8 mouse cellular contexts compared by ENCODE assay signal in the genomic region with DNA sequence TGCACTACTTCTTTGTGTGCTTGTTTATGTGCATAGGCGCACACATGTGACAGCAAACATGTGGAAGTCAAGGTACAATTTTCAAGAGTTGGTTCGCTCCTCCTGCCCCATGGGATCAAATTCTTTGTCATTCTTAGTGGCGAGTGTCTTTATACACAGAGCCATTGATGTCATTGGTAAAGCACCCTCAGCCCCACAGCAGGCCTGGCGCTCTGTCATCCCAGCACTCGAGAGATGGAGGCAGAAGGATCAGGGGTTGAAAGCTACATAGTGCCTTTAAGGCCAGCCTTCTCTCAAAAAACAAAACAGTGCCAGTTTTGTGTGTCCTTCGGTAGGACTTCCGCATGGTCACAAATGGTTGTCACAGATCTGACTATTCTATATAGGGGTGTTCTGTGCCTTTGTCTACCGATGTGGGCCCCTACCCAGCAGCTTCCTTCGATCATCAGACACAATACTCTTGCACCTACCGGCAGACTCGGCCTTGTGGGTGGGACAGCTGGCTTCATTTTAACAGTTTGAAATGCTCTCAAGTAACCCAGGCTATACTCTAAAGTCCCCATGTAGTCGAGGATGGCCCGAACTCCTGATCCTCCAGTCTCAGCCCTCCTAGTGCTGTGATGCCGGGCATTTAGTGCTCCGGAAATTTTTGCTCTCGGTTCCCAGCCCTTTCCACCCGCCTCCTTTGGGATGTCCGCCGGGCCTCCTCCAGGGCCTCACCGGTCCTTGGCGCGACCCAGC. TPM values are rescaled to one million over a fixed set of nuclear protein-coding genes. Genes with fewer than 3 reads are reported as not detected.
DNase-seq lines count a peak whose midpoint lies in the region; ATAC-seq and TF ChIP-seq lines count a peak whose summit lies in the region.

No protein-coding gene starts in this region.

- H3K27me3 ChIP-seq in kidney, postnatal 0 days (ENCODE audit: insufficient read depth, low read length), result no peaks in the 10 kb centered on the region
- H3K27me3 ChIP-seq in hindbrain, embryonic 13.5 days, result no peaks in the 10 kb centered on the region
- H3K27me3 ChIP-seq in midbrain, embryonic 14.5 days (ENCODE audit: control insufficient read depth, insufficient read depth, low read length), result no peaks in the 10 kb centered on the region

- no peak for ATAC-seq in kidney, postnatal 0 days (replicated peaks; ENCODE audit: low FRiP score, low read depth)
- ATAC-seq in hindbrain, embryonic 13.5 days (ENCODE audit: low FRiP score), result peak; percentile 4
- ATAC-seq in midbrain, embryonic 14.5 days (ENCODE audit: low FRiP score, low TSS enrichment), result no peak

- peak overlapping the region; percentile 56 for H3K9ac ChIP-seq in kidney, postnatal 0 days (ENCODE audit: low read depth, low read length)
- peak overlapping the region; percentile 85 for H3K9ac ChIP-seq in hindbrain, embryonic 13.5 days
- peak overlapping the region; percentile 70 for H3K9ac ChIP-seq in midbrain, embryonic 14.5 days (replicated peaks; ENCODE audit: low read length)

- peaks cover 15% of the 10 kb centered on the region for H3K4me1 ChIP-seq in kidney, postnatal 0 days (replicated peaks; ENCODE audit: insufficient read depth, low read length)
- peaks cover 6% of the 10 kb centered on the region; the same call in 1 of the 2 replicates for H3K4me1 ChIP-seq in brown adipose tissue, adult 24 weeks (ENCODE audit: control insufficient read depth, insufficient read depth, insufficient read length, low read length)
- peaks cover 39% of the 10 kb centered on the region for H3K4me1 ChIP-seq in hindbrain, embryonic 13.5 days (replicated peaks)
- H3K4me1 ChIP-seq in midbrain, embryonic 14.5 days (ENCODE audit: control insufficient read depth, insufficient read depth, low read length), result peaks cover 20% of the 10 kb centered on the region

- H3K4me2 ChIP-seq in kidney, postnatal 0 days (ENCODE audit: low read length), result peak overlapping the region; percentile 60
- peak overlapping the region; percentile 77 for H3K4me2 ChIP-seq in hindbrain, embryonic 13.5 days
- peak overlapping the region; percentile 82 for H3K4me2 ChIP-seq in midbrain, embryonic 14.5 days (ENCODE audit: low read length)

- no peaks in the 10 kb centered on the region for H3K9me3 ChIP-seq in kidney, postnatal 0 days (replicated peaks; ENCODE audit: low read length)
- H3K9me3 ChIP-seq in hindbrain, embryonic 13.5 days, result no peaks in the 10 kb centered on the region
- H3K9me3 ChIP-seq in midbrain, embryonic 14.5 days (ENCODE audit: control insufficient read depth, low read length), result no peaks in the 10 kb centered on the region

- peaks cover 19% of the 10 kb centered on the region; the same call in 1 of the 2 replicates for H3K36me3 ChIP-seq in kidney, postnatal 0 days (ENCODE audit: insufficient read depth, low read length)
- peaks cover 26% of the 10 kb centered on the region for H3K36me3 ChIP-seq in hindbrain, embryonic 13.5 days
- H3K36me3 ChIP-seq in midbrain, embryonic 14.5 days (ENCODE audit: control insufficient read depth, insufficient read depth, low read length), result peaks cover 20% of the 10 kb centered on the region

- H3K27ac ChIP-seq in kidney, postnatal 0 days, result peak overlapping the region; percentile 38
- H3K27ac ChIP-seq in brown adipose tissue, adult 24 weeks (replicated peaks; ENCODE audit: low read depth, low read length), result no peak overlapping the region
- H3K27ac ChIP-seq in hindbrain, embryonic 13.5 days, result peak overlapping the region; percentile 91
- peak overlapping the region; percentile 85 for H3K27ac ChIP-seq in midbrain, embryonic 14.5 days (replicated peaks; ENCODE audit: low read depth, low read length)

- WGBS in kidney, postnatal 0 days, result 23% methylated on average over 22 of the region's 22 CpGs
- WGBS in hindbrain, embryonic 13.5 days, result 24% methylated on average over 22 of the region's 22 CpGs
- 24% methylated on average over 22 of the region's 22 CpGs for WGBS in midbrain, embryonic 14.5 days

- peak; percentile 22 for DNase-seq in kidney, postnatal 0 days (ENCODE audit: low spot score)
- DNase-seq in kidney, postnatal 36 days, result no peak
- peak; percentile 20 for DNase-seq in midbrain, embryonic 14.5 days
- no peak for DNase-seq in right cerebral cortex, adult 18-20 months
- no peak for DNase-seq in left cerebral cortex, adult 11 months (ENCODE audit: low spot score)
- DNase-seq in ovary, postnatal 10 days (ENCODE audit: low spot score), result no peak

- TF ChIP-seq CTCF in kidney, postnatal 0 days (IDR thresholded peaks at IDR 0.05; ENCODE audit: low read depth), result no peak

- H3K4me3 ChIP-seq in kidney, postnatal 0 days (replicated peaks; ENCODE audit: low read depth, low read length), result peak overlapping the region; percentile 77
- H3K4me3 ChIP-seq in brown adipose tissue, adult 24 weeks (ENCODE audit: insufficient read depth, low read depth, low read length), result peak overlapping the region; percentile 72
- peak overlapping the region; percentile 79 for H3K4me3 ChIP-seq in hindbrain, embryonic 13.5 days
- H3K4me3 ChIP-seq in midbrain, embryonic 14.5 days (replicated peaks; ENCODE audit: low read depth, low read length), result peak overlapping the region; percentile 80

RNA-seq across cellular contexts. Expression of gene Ndufa11, which starts 1.5 kb away (rescaled TPM):
- polyA plus RNA-seq in kidney, postnatal 0 days (2015; fragmentation: Nextera tagmentation; extraction: Ambion mirVana), result 683 and 742 TPM in 2 replicates
- polyA plus RNA-seq in brown adipose tissue, adult 24 weeks (2012; ENCODE audit: insufficient read depth, insufficient read length, missing spikeins), result 597 and 872 TPM in 2 replicates
- polyA plus RNA-seq in hindbrain, embryonic 13.5 days (2015; fragmentation: Nextera tagmentation; extraction: Ambion mirVana), result 507 and 515 TPM in 2 replicates
- 478 and 643 TPM in 2 replicates for polyA plus RNA-seq in midbrain, embryonic 14.5 days (2014; fragmentation: Nextera tagmentation; extraction: Ambion mirVana)

RNA-seq across cellular contexts. Expression of gene Vmac, which starts 1.7 kb away (rescaled TPM):
- 24.4 and 27.4 TPM in 2 replicates for polyA plus RNA-seq in kidney, postnatal 0 days (2015; fragmentation: Nextera tagmentation; extraction: Ambion mirVana)
- polyA plus RNA-seq in brown adipose tissue, adult 24 weeks (2012; ENCODE audit: insufficient read depth, insufficient read length, missing spikeins), result 9.9 and 13.8 TPM in 2 replicates
- polyA plus RNA-seq in hindbrain, embryonic 13.5 days (2015; fragmentation: Nextera tagmentation; extraction: Ambion mirVana), result 14.9 and 17.8 TPM in 2 replicates
- 17.6 and 18.5 TPM in 2 replicates for polyA plus RNA-seq in midbrain, embryonic 14.5 days (2014; fragmentation: Nextera tagmentation; extraction: Ambion mirVana)

RNA-seq across cellular contexts. Expression of gene Nrtn, which starts 41.2 kb away (rescaled TPM):
- polyA plus RNA-seq in kidney, postnatal 0 days (2015; fragmentation: Nextera tagmentation; extraction: Ambion mirVana), result 8.7 and 11.8 TPM in 2 replicates
- 5.1 and 7.5 TPM in 2 replicates for polyA plus RNA-seq in brown adipose tissue, adult 24 weeks (2012; ENCODE audit: insufficient read depth, insufficient read length, missing spikeins)
- 0.78 and 1.5 TPM in 2 replicates for polyA plus RNA-seq in hindbrain, embryonic 13.5 days (2015; fragmentation: Nextera tagmentation; extraction: Ambion mirVana)
- polyA plus RNA-seq in midbrain, embryonic 14.5 days (2014; fragmentation: Nextera tagmentation; extraction: Ambion mirVana), result 4.4 and 7.3 TPM in 2 replicates

RNA-seq across cellular contexts. Expression of gene Ranbp3, which starts 43.0 kb away (rescaled TPM):
- polyA plus RNA-seq in kidney, postnatal 0 days (2015; fragmentation: Nextera tagmentation; extraction: Ambion mirVana), result 57.4 and 58.8 TPM in 2 replicates
- polyA plus RNA-seq in brown adipose tissue, adult 24 weeks (2012; ENCODE audit: insufficient read depth, insufficient read length, missing spikeins), result 16.4 and 17.4 TPM in 2 replicates
- 99.1 and 102 TPM in 2 replicates for polyA plus RNA-seq in hindbrain, embryonic 13.5 days (2015; fragmentation: Nextera tagmentation; extraction: Ambion mirVana)
- 104 and 105 TPM in 2 replicates for polyA plus RNA-seq in midbrain, embryonic 14.5 days (2014; fragmentation: Nextera tagmentation; extraction: Ambion mirVana)

RNA-seq across cellular contexts. Expression of gene Dus3l, which starts 48.5 kb away (rescaled TPM):
- 37.3 and 38.8 TPM in 2 replicates for polyA plus RNA-seq in kidney, postnatal 0 days (2015; fragmentation: Nextera tagmentation; extraction: Ambion mirVana)
- polyA plus RNA-seq in brown adipose tissue, adult 24 weeks (2012; ENCODE audit: insufficient read depth, insufficient read length, missing spikeins), result 4.6 and 13.1 TPM in 2 replicates
- polyA plus RNA-seq in hindbrain, embryonic 13.5 days (2015; fragmentation: Nextera tagmentation; extraction: Ambion mirVana), result 67.1 and 68.7 TPM in 2 replicates
- 72.8 and 73.7 TPM in 2 replicates for polyA plus RNA-seq in midbrain, embryonic 14.5 days (2014; fragmentation: Nextera tagmentation; extraction: Ambion mirVana)

Comparison
In these comparisons a context has a peak if more than half of its experiments do, and no peak if none do; other contexts are left out.
1. DNase-seq: peak in kidney, postnatal 0 days (single experiment) and midbrain, embryonic 14.5 days (single experiment); none in kidney, postnatal 36 days (0 of 2), right cerebral cortex, adult 18-20 months (single experiment), left cerebral cortex, adult 11 months (single experiment) and ovary, postnatal 10 days (single experiment).
2. Peak in every context shown above with its lines, with median percentiles within 50 percentile points of each other: H3K4me2 ChIP-seq, H3K4me3 ChIP-seq and H3K9ac ChIP-seq.